Mouse (Mus musculus): ENCODE data around the gene Asf1b. TPM values are rescaled to one million over a fixed set of nuclear protein-coding genes. Genes with fewer than 3 reads are reported as not detected.

The Asf1b gene
- polyA plus RNA-seq, 1 experiment from 2014 or later, result 72.2 TPM

- Histone ChIP-seq H3K9ac (ENCODE audit: low read depth, low read length) (peak within 1 kb of the TSS; percentile 59), H3K4me3 (ENCODE audit: low read depth, low read length) (peak within 1 kb of the TSS; percentile 53), H3K9me3 (replicated peaks; ENCODE audit: control insufficient read depth, low read length) (no peaks in the 10 kb centered on the region), H3K27ac (ENCODE audit: low read depth, low read length) (no peak within 1 kb of the TSS), H3K36me3 (ENCODE audit: control insufficient read depth, insufficient read depth, low read length) (no peaks in the 10 kb centered on the region), H3K27me3 (ENCODE audit: control insufficient read depth, insufficient read depth, low read length) (peaks cover 40% of the 10 kb centered on the region), H3K4me1 (ENCODE audit: control insufficient read depth, insufficient read depth, low read length) (peaks cover 19% of the 10 kb centered on the region), H3K4me2 (peak within 1 kb of the TSS; percentile 97)
- ATAC-seq (replicated peaks; ENCODE audit: insufficient number of reproducible peaks, low FRiP score, low TSS enrichment), result 0 out of 2 replicates have a peak, but pooled peaks have one; percentile 11
- WGBS (ENCODE audit: insufficient replicate concordance), result 2% methylated on average over 45 of the region's 45 CpGs
Measured at GRCm38 (mm10) chr8:84011705-84012498, 56.6 kb downstream of the Asf1b start, which contains the start of gene 2210011C24Rik. TSS of gene 2210011C24Rik (minus strand) at chr8:84012171.

- ATAC-seq (replicated peaks; ENCODE audit: insufficient number of reproducible peaks, low FRiP score, low TSS enrichment), result 0 out of 2 replicates have a peak, but pooled peaks have one; percentile 36
- no peaks in the 10 kb centered on the region for H3K36me3 ChIP-seq (ENCODE audit: control insufficient read depth, insufficient read depth, low read length)
- peaks cover 42% of the 10 kb centered on the region for H3K27me3 ChIP-seq (ENCODE audit: control insufficient read depth, insufficient read depth, low read length)
- peak overlapping the region; percentile 53 for H3K4me3 ChIP-seq (ENCODE audit: low read depth, low read length)
- H3K4me1 ChIP-seq (ENCODE audit: control insufficient read depth, insufficient read depth, low read length), result peaks cover 19% of the 10 kb centered on the region
- H3K9me3 ChIP-seq (replicated peaks; ENCODE audit: control insufficient read depth, low read length), result no peaks in the 10 kb centered on the region
- H3K4me2 ChIP-seq, result peak overlapping the region; percentile 97
- 11% methylated on average over 35 of the region's 35 CpGs for WGBS (ENCODE audit: insufficient replicate concordance)
- no peak overlapping the region for H3K9ac ChIP-seq (ENCODE audit: low read depth, low read length)
- no peak overlapping the region for H3K27ac ChIP-seq (ENCODE audit: low read depth, low read length)
Measured at GRCm38 (mm10) chr8:84012499-84013165, 57.3 kb downstream of the Asf1b start.

GRCm38 (mm10) chr8:84015833-84016232 lies 60.5 kb downstream of the Asf1b start:
- H3K4me3 ChIP-seq (ENCODE audit: low read depth, low read length), result no peak overlapping the region
- H3K4me2 ChIP-seq, result no peak overlapping the region
- H3K27ac ChIP-seq (ENCODE audit: low read depth, low read length), result no peak overlapping the region
- H3K27me3 ChIP-seq (ENCODE audit: control insufficient read depth, insufficient read depth, low read length), result peaks cover 30% of the 10 kb centered on the region
- WGBS (ENCODE audit: insufficient replicate concordance), result 91% methylated on average over 5 of the region's 5 CpGs
- H3K9ac ChIP-seq (ENCODE audit: low read depth, low read length), result no peak overlapping the region
- no peaks in the 10 kb centered on the region for H3K36me3 ChIP-seq (ENCODE audit: control insufficient read depth, insufficient read depth, low read length)
- peaks cover 15% of the 10 kb centered on the region for H3K4me1 ChIP-seq (ENCODE audit: control insufficient read depth, insufficient read depth, low read length)
- ATAC-seq (replicated peaks; ENCODE audit: insufficient number of reproducible peaks, low FRiP score, low TSS enrichment), result no peak
- no peaks in the 10 kb centered on the region for H3K9me3 ChIP-seq (replicated peaks; ENCODE audit: control insufficient read depth, low read length)

GRCm38 (mm10) chr8:84019738-84020137 lies 64.4 kb downstream of the Asf1b start:
- peaks cover 10% of the 10 kb centered on the region; the same call in 1 of the 2 replicates for H3K27me3 ChIP-seq (ENCODE audit: control insufficient read depth, insufficient read depth, low read length)
- no peak overlapping the region for H3K4me3 ChIP-seq (ENCODE audit: low read depth, low read length)
- H3K9me3 ChIP-seq (replicated peaks; ENCODE audit: control insufficient read depth, low read length), result no peaks in the 10 kb centered on the region
- no peak overlapping the region for H3K4me2 ChIP-seq
- no peaks in the 10 kb centered on the region for H3K36me3 ChIP-seq (ENCODE audit: control insufficient read depth, insufficient read depth, low read length)
- no peak overlapping the region for H3K9ac ChIP-seq (ENCODE audit: low read depth, low read length)
- H3K27ac ChIP-seq (ENCODE audit: low read depth, low read length), result no peak overlapping the region
- no peak for ATAC-seq (replicated peaks; ENCODE audit: insufficient number of reproducible peaks, low FRiP score, low TSS enrichment)
- peaks cover 23% of the 10 kb centered on the region for H3K4me1 ChIP-seq (ENCODE audit: control insufficient read depth, insufficient read depth, low read length)
- 80% methylated on average over 9 of the region's 9 CpGs for WGBS (ENCODE audit: insufficient replicate concordance)

MicroRNA genes within 50 kb of the gene (microRNA counts, 519-probe panel; counts per million panel counts)
- microRNA mmu-miR-1199, result 32.2 counts per million

Small RNA genes lying within 50 kb of the gene (microRNA-seq; reads per million reads assigned to microRNA genes)
- gene Gm44330 (ENCODE audit: borderline number of aligned reads), result not detected
- gene Gm44450 (ENCODE audit: borderline number of aligned reads), result not detected
- 1.2 reads per million, percentile 16 among the genes with 10 or more reads in this experiment for gene Mir1199 (ENCODE audit: borderline number of aligned reads)
- 2.2 reads per million, percentile 27 among the genes with 10 or more reads in this experiment for gene Mir8111 (ENCODE audit: borderline number of aligned reads)

Other genes starting within 250 kb of the Asf1b start
- gene Ddx39, start 240.3 kb upstream of the Asf1b start, polyA plus RNA-seq (2014; fragmentation: Nextera tagmentation; extraction: Ambion mirVana), result 143 and 150 TPM in 2 replicates
- gene Adgre5, start 214.2 kb upstream of the Asf1b start, polyA plus RNA-seq (2014; fragmentation: Nextera tagmentation; extraction: Ambion mirVana), result 17.6 and 18.8 TPM in 2 replicates
- 10.2 and 13.5 TPM in 2 replicates for gene Adgrl1, start 55.4 kb upstream of the Asf1b start, polyA plus RNA-seq (2014; fragmentation: Nextera tagmentation; extraction: Ambion mirVana)
- gene Gm10644, start 302 bp upstream of the Asf1b start, polyA plus RNA-seq (2014; fragmentation: Nextera tagmentation; extraction: Ambion mirVana), result 0.58 and 0.76 TPM in 2 replicates
- gene Prkaca, start 17.5 kb downstream of the Asf1b start, polyA plus RNA-seq (2014; fragmentation: Nextera tagmentation; extraction: Ambion mirVana), result 136 and 139 TPM in 2 replicates
- gene Samd1, start 42.2 kb downstream of the Asf1b start, polyA plus RNA-seq (2014; fragmentation: Nextera tagmentation; extraction: Ambion mirVana), result 8.1 and 10.1 TPM in 2 replicates
- gene 1700067K01Rik, start 46.0 kb downstream of the Asf1b start, polyA plus RNA-seq (2014; fragmentation: Nextera tagmentation; extraction: Ambion mirVana), result 0.42 and 0.52 TPM in 2 replicates
- 0.11 TPM in 1 of 2 replicates, not detected in the other for gene 2210011C24Rik, start 56.7 kb downstream of the Asf1b start, polyA plus RNA-seq (2014; fragmentation: Nextera tagmentation; extraction: Ambion mirVana)
- 0.57 and 0.77 TPM in 2 replicates for gene Palm3, start 66.0 kb downstream of the Asf1b start, polyA plus RNA-seq (2014; fragmentation: Nextera tagmentation; extraction: Ambion mirVana)
- 3.5 and 4.1 TPM in 2 replicates for gene Il27ra, start 87.1 kb downstream of the Asf1b start, polyA plus RNA-seq (2014; fragmentation: Nextera tagmentation; extraction: Ambion mirVana)
- not detected in 2 replicates for gene Rln3, start 89.5 kb downstream of the Asf1b start, polyA plus RNA-seq (2014; fragmentation: Nextera tagmentation; extraction: Ambion mirVana)
- 1.0 and 1.1 TPM in 2 replicates for gene Gm10643, start 109.6 kb downstream of the Asf1b start, polyA plus RNA-seq (2014; fragmentation: Nextera tagmentation; extraction: Ambion mirVana)
- gene Rfx1, start 111.3 kb downstream of the Asf1b start, polyA plus RNA-seq (2014; fragmentation: Nextera tagmentation; extraction: Ambion mirVana), result 7.5 and 7.9 TPM in 2 replicates
- 7.5 and 8.8 TPM in 2 replicates for gene Dcaf15, start 149.3 kb downstream of the Asf1b start, polyA plus RNA-seq (2014; fragmentation: Nextera tagmentation; extraction: Ambion mirVana)
- gene Podnl1, start 170.5 kb downstream of the Asf1b start, polyA plus RNA-seq (2014; fragmentation: Nextera tagmentation; extraction: Ambion mirVana), result 0.14 TPM in 1 of 2 replicates, not detected in the other
- gene Cc2d1a, start 192.4 kb downstream of the Asf1b start, polyA plus RNA-seq (2014; fragmentation: Nextera tagmentation; extraction: Ambion mirVana), result 11.1 and 12.6 TPM in 2 replicates
- 0.44 and 0.59 TPM in 2 replicates for gene 4930432K21Rik, start 192.5 kb downstream of the Asf1b start, polyA plus RNA-seq (2014; fragmentation: Nextera tagmentation; extraction: Ambion mirVana)
- gene Nanos3, start 229.7 kb downstream of the Asf1b start, polyA plus RNA-seq (2014; fragmentation: Nextera tagmentation; extraction: Ambion mirVana), result 1.4 and 2.8 TPM in 2 replicates

All from heart, embryonic 11.5 days (tissue).